Mouse (Mus musculus) thymus, adult 2 months (tissue): ENCODE measurements around the gene B3galt4.
"Not testable (repeated sequence)": the region's sequence is repeated elsewhere in the genome, so short reads cannot be mapped to it uniquely, and the experiment has no call there.

Experiments used
- CTCF ChIP-seq: fragments of 200-500 bp; IDR thresholded peaks from 2 replicates; pipeline ENCODE4 v1.5.1; 2012; ENCODE audit warnings: mild to moderate bottlenecking, control low read depth, low read length, moderate library complexity, borderline replicate concordance; ENCODE audit not compliant: control insufficient read depth, poor library complexity, insufficient read depth; ENCODE audit errors: extremely low read depth
- POLR2A ChIP-seq: fragments of 200-500 bp; IDR thresholded peaks from 2 replicates; pipeline ENCODE4 v1.6.1; 2012; ENCODE audit warnings: mild to moderate bottlenecking, low read length, control low read depth, moderate library complexity; ENCODE audit not compliant: control insufficient read depth, poor library complexity, insufficient read depth; ENCODE audit errors: extremely low read depth

GRCm38 (mm10) chr17:34000796-34001195 lies 49.5 kb upstream of the B3galt4 start:
- not testable (repeated sequence) for TF ChIP-seq CTCF, POLR2A
